Mouse (Mus musculus) C2C12 (cell line): ENCODE data around the gene Cyb561d2. TPM values are rescaled to one million over a fixed set of nuclear protein-coding genes. Genes with fewer than 3 reads are reported as not detected.
A peak's percentile ranks its signal among the peaks of the same experiment; 100 is the strongest.

ENCODE experiments used
- H3K27me3 ChIP-seq: one replicate; pipeline ENCODE4 v1.6.1; 2011; ENCODE audit not compliant: control insufficient read depth, insufficient read depth, insufficient read length
- H3K36me3 ChIP-seq: one replicate; pipeline ENCODE4 v1.6.1; 2011; ENCODE audit not compliant: control insufficient read depth, insufficient read depth
- H3K4me3 ChIP-seq: one replicate; pipeline ENCODE4 v1.5.1; 2011; ENCODE audit warnings: mild to moderate bottlenecking, control low read depth; ENCODE audit not compliant: poor library complexity, insufficient read depth, severe bottlenecking
- H3K79me2 ChIP-seq: one replicate; pipeline ENCODE4 v1.6.1; 2011; ENCODE audit not compliant: control insufficient read depth, insufficient read depth
- H3K79me3 ChIP-seq: one replicate; pipeline ENCODE4 v1.6.1; 2011; ENCODE audit warnings: low read depth, control low read depth
- H3ac ChIP-seq: one replicate; pipeline ENCODE3; 2011; ENCODE audit warnings: low read depth; ENCODE audit not compliant: control insufficient read depth, insufficient read length
- CEBPB ChIP-seq: IDR thresholded peaks from one replicate; pipeline ENCODE4 v1.6.1; 2011; ENCODE audit warnings: low read depth, mild to moderate bottlenecking, control low read depth, moderate library complexity
- CTCF ChIP-seq: IDR thresholded peaks from one replicate; pipeline ENCODE4 v1.5.1; 2011; ENCODE audit not compliant: control insufficient read depth, insufficient read depth, insufficient read length
- FOSL1 ChIP-seq: IDR thresholded peaks from one replicate; pipeline ENCODE4 v1.8.0; 2011; ENCODE audit warnings: mild to moderate bottlenecking, low read length; ENCODE audit not compliant: poor library complexity, insufficient read depth, severe bottlenecking
- MAX ChIP-seq: IDR thresholded peaks from one replicate; pipeline ENCODE4 v1.6.1; 2011; ENCODE audit warnings: mild to moderate bottlenecking, control low read depth
- MYOD1 ChIP-seq: IDR thresholded peaks from one replicate; pipeline ENCODE4 v1.6.1; 2011; ENCODE audit warnings: low read depth; ENCODE audit not compliant: control insufficient read depth, insufficient read length
- MYOG ChIP-seq: IDR thresholded peaks from one replicate; pipeline ENCODE4 v1.6.1; 2011; ENCODE audit not compliant: control insufficient read depth, insufficient read length; ENCODE audit errors: extremely low read depth
- USF1 ChIP-seq: IDR thresholded peaks from one replicate; pipeline ENCODE4 v1.6.1; 2011; ENCODE audit warnings: low read depth, mild to moderate bottlenecking, control low read depth, moderate library complexity
- polyA plus RNA-seq: library from polyadenylated mRNA; unstranded; fragments of >200 nt; fragmentation: generic; extraction: Trizol; gene quantifications from one replicate; pipeline ENCODE4 v1.2.1, GENCODE M21; 2012; ENCODE audit warnings: missing spikeins

The Cyb561d2 gene
- polyA plus RNA-seq, 1 experiment = 23.7 TPM

DNA sequence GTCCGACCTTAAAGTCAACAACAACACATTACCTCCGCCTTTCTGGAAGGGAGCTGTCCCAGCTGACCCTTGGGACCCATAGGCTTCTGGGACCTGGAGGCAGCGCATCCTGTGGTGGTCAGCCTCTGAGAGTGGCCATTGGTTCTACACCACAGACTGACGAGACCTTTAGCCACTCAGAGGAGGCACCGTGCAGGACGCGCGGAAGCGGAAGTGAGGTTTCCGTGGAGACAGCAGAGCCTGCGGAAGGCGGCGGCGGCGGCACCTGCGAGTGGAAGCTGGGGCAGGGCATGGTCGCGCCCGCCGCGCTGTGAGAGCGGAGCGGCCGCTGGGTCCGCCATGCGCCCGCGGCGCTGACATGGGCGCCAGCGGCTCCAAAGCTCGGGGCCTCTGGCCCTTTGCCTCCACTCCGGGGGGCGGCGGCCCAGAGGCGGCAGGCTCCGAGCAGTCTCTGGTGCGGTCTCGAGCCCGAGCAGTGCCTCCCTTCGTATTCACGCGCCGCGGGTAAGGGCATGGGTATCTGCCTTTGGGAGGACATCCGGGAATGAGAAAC, 21.1 kb upstream of the Cyb561d2 start, which contains the start of gene Tusc2:
TSS of gene Tusc2 (plus strand) at position 227 of the 553 bp plus-strand sequence.
- H3K27me3 ChIP-seq = no peaks in the 10 kb centered on the region
- peaks cover 50% of the 10 kb centered on the region for H3K36me3 ChIP-seq
- peaks cover 10% of the 10 kb centered on the region for H3K79me3 ChIP-seq
- peak within 1 kb of the TSS; percentile 49 for H3ac ChIP-seq
- TF ChIP-seq USF1 (no peak), MAX (no peak), MYOD1 (no peak), CTCF (no peak), CEBPB (no peak), FOSL1 (no peak), MYOG (no peak)
- H3K4me3 ChIP-seq = peak within 1 kb of the TSS; percentile 46
- peaks cover 19% of the 10 kb centered on the region for H3K79me2 ChIP-seq

DNA sequence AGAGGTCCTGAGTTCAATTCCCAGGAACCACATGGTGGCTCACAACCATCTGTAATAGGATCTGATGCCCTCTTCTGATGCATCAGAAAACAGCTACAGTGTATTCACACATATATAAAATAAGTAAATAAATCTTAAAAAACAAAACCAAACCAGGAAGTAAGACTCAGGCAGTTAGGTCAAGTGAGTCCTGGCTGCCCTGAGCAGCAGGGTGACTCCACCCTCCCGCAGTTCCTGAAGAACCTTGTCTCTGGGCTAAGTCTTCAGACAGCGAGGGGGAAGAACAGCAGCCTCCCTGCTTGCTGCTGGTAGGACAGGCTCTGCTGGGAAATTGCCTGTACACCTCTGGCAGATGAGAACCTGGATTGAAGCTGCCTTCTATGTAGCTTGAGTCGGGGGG, 14.4 kb upstream of the Cyb561d2 start:
- Histone ChIP-seq H3K36me3 (peaks cover 51% of the 10 kb centered on the region), H3K79me3 (peaks cover 43% of the 10 kb centered on the region), H3ac (peak overlapping the region; percentile 53), H3K4me3 (peak overlapping the region; percentile 82), H3K79me2 (peaks cover 80% of the 10 kb centered on the region), H3K27me3 (no peaks in the 10 kb centered on the region)
- TF ChIP-seq USF1 (no peak), CTCF (no peak), CEBPB (no peak), MAX (no peak), MYOG (no peak), FOSL1 (no peak), MYOD1 (no peak)

DNA sequence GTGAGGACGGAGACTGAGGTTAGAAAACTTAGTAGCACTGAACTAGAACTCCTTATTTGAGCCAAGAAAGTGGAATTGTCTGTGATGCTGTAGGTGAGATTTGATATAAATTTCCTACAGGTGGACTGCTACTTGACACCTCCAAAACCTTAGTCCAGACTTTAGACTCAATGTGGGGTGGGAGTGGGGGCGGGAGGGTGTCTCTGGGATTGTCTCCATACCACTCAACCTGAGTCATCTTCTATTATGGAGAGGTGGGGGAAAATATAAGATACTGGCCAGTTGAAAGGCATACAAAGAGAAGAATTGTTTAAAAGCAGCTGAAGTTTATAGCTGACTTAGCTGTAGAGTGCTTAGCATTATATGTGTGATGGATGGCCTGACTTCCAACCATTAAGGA, 13.7 kb upstream of the Cyb561d2 start:
- Histone ChIP-seq H3K27me3 (no peaks in the 10 kb centered on the region), H3ac (peak overlapping the region; percentile 67), H3K79me2 (peaks cover 80% of the 10 kb centered on the region), H3K79me3 (peaks cover 43% of the 10 kb centered on the region), H3K36me3 (peaks cover 45% of the 10 kb centered on the region), H3K4me3 (peak overlapping the region; percentile 82)
- no peak for TF ChIP-seq CEBPB
- TF ChIP-seq MAX = no peak
- no peak for TF ChIP-seq USF1
- TF ChIP-seq MYOG = no peak
- no peak for TF ChIP-seq CTCF

DNA sequence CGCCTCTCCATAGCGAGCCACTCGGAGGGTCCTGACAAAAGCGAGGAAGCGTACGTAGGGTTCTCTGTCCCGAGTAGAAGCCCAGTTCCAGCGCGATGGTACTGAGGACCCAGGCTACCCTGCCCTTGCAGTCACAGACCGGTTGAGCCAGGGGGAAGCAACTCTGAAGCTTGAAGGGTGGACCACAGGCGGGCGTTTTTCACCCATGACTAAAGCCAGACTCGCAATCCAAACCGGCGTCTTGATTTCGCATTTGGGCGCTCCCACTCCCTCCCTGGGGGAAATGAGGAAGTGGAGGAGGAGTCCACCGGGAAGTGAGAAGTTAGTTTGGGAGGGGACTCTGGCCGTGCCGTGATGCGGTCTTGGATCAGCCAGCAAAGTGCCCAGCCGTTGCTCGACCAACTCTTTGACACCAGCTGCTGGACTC, 13.1 kb upstream of the Cyb561d2 start:
- TF ChIP-seq USF1 = no peak
- TF ChIP-seq CEBPB = no peak
- no peak for TF ChIP-seq MYOG
- no peak for TF ChIP-seq FOSL1
- no peak for TF ChIP-seq CTCF
- TF ChIP-seq MAX = no peak
- no peak for TF ChIP-seq MYOD1
- H3K79me2 ChIP-seq = peaks cover 80% of the 10 kb centered on the region
- H3K79me3 ChIP-seq = peaks cover 43% of the 10 kb centered on the region
- peak overlapping the region; percentile 82 for H3K4me3 ChIP-seq
- peak overlapping the region; percentile 97 for H3ac ChIP-seq
- no peaks in the 10 kb centered on the region for H3K27me3 ChIP-seq
- peaks cover 38% of the 10 kb centered on the region for H3K36me3 ChIP-seq

DNA sequence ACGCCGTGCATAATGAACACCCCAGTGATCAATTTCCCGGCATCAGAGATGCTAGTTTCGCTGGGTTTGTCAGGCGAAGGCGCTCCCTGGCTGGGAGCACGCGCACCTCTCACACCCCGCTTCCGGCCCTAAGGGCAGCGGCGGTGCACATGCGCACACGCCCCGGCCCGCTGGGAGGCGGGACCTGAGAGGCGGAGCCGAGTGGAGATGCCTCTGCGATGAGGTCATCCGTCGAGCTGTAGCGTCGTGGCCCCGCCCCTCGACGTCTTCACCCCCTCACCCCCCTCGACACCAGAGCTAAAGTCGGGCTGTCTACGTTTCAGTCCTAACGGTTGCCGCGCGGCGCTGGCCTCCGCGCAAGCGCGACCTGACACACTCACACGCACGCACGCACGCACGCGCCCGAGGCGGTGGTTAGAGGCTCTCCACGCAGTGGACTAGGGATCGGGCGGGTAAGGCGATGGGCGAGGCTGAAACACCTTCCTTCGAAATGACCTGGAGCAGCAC, 12.4 kb upstream of the Cyb561d2 start:
- TF ChIP-seq MYOD1 = no peak
- peak; percentile 73 for TF ChIP-seq MAX
- H3K79me3 ChIP-seq = peaks cover 40% of the 10 kb centered on the region
- peak overlapping the region; percentile 97 for H3ac ChIP-seq
- no peaks in the 10 kb centered on the region for H3K27me3 ChIP-seq
- peaks cover 32% of the 10 kb centered on the region for H3K36me3 ChIP-seq
- peak overlapping the region; percentile 82 for H3K4me3 ChIP-seq
- peaks cover 74% of the 10 kb centered on the region for H3K79me2 ChIP-seq
